Mouse (Mus musculus) neural tube, embryonic 11.5 days (tissue): ENCODE results near the gene H2afy. TPM values are rescaled to one million over a fixed set of nuclear protein-coding genes. Genes with fewer than 3 reads are reported as not detected.

Source experiments
- ATAC-seq: fragments of 200-750 bp; cut with Nextera tagmentation; 2 replicates; pipeline ENCODE4 v1.8.0; 2017; ENCODE audit warnings: moderate number of reproducible peaks, mild to moderate bottlenecking, moderate TSS enrichment, moderate library complexity; ENCODE audit not compliant: insufficient read depth, low FRiP score, low TSS enrichment
- DNase-seq: peaks from one replicate; pipeline ENCODE4 v3.0.0-alpha.2; 2015; ENCODE audit warnings: low spot score
- H3K27ac ChIP-seq: fragments of 300-500 bp; sonication (generic); 2 replicates; pipeline ENCODE4 v1.5.1; 2014; ENCODE audit warnings: low read depth, mild to moderate bottlenecking, low read length
- H3K27me3 ChIP-seq: fragments of 300-500 bp; sonication (generic); 2 replicates; pipeline ENCODE4 v1.6.1; 2014; ENCODE audit warnings: mild to moderate bottlenecking, low read length, mixed read lengths; ENCODE audit not compliant: control insufficient read depth, insufficient read depth
- H3K36me3 ChIP-seq: fragments of 300-500 bp; sonication (generic); 2 replicates; pipeline ENCODE4 v1.6.1; 2014; ENCODE audit warnings: mild to moderate bottlenecking, low read length, moderate library complexity, mixed read lengths; ENCODE audit not compliant: control insufficient read depth, insufficient read depth
- H3K4me1 ChIP-seq: fragments of 300-500 bp; sonication (generic); 2 replicates; pipeline ENCODE4 v1.6.1; 2014; ENCODE audit warnings: low read length, mixed read lengths; ENCODE audit not compliant: control insufficient read depth, insufficient read depth
- H3K4me2 ChIP-seq: fragments of 300-500 bp; sonication (generic); 2 replicates; pipeline ENCODE4 v1.6.1; 2014; ENCODE audit warnings: low read depth, mild to moderate bottlenecking, moderate library complexity
- H3K4me3 ChIP-seq: fragments of 300-500 bp; sonication (generic); 2 replicates; pipeline ENCODE4 v1.5.1; 2014; ENCODE audit warnings: low read depth, low read length
- H3K9ac ChIP-seq: fragments of 300-500 bp; sonication (generic); 2 replicates; pipeline ENCODE4 v1.6.1; 2014; ENCODE audit warnings: mild to moderate bottlenecking, low read length
- H3K9me3 ChIP-seq: fragments of 300-500 bp; sonication (generic); 2 replicates; pipeline ENCODE4 v1.6.1; 2016; ENCODE audit warnings: low read length; ENCODE audit not compliant: control insufficient read depth
- WGBS: fragments of 180-500 bp; shearing (Covaris S2); extraction: QIAGEN DNeasy Blood & Tissue Kit; methylation state at CpG from one replicate; pipeline ENCODE4 v1.1.7; 2014; 5-methylcytosine and 5-hydroxymethylcytosine counted together
- polyA plus RNA-seq: library from polyadenylated mRNA; unstranded; fragments of >200 nt; fragmentation: Nextera tagmentation; extraction: Ambion mirVana; gene quantifications from 2 replicates; pipeline ENCODE4 v1.2.1, GENCODE M21; 2014

The H2afy gene
- polyA plus RNA-seq, 1 experiment from 2014 or later: 613 TPM

GRCm38 (mm10) chr13:56135231-56136052 is 719 bp downstream of the H2afy start:
- Histone ChIP-seq H3K4me3 (peak overlapping the region; percentile 99), H3K4me2 (peak overlapping the region; percentile 56), H3K4me1 (peaks cover 17% of the 10 kb centered on the region), H3K27ac (peak overlapping the region; percentile 83), H3K9me3 (no peaks in the 10 kb centered on the region), H3K9ac (peak overlapping the region; percentile 99), H3K36me3 (0 out of 2 replicates have a peak, but pooled peaks cover 2% of the 10 kb centered on the region), H3K27me3 (no peaks in the 10 kb centered on the region)
- 2% methylated on average over 54 of the region's 89 CpGs for WGBS
- peak; percentile 80 for ATAC-seq
- DNase-seq: peak; percentile 89

DNA sequence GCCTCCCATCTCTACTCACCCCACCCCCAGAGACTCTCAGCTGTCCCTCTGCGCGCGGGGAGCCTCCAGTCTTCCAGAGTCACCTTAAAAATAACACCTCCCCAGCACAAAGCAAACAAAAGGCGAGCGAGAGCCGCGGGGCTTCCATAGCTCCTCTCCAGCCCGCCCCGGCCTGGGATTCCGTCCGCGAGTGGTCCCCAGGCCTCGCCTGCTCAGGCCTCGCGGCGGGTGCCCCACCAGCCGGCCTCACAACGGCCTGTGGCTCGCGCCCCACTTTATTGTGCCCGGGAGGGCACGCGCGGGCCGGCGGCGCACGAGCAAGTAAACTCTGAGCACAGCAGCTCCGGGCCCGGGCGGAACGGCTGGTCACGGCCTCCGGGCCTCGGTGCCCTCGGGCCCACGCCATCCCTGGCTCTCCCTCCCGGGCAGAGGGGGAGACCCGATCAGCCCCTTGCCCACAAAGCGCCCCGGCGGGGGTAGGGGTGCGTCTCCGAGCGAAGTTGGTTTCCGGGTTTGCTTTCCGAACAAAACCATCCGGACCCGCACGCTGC is 1.5 kb downstream of the H2afy start:
- Histone ChIP-seq H3K4me1 (peaks cover 17% of the 10 kb centered on the region), H3K4me3 (peak overlapping the region; percentile 99), H3K27ac (peak overlapping the region; percentile 83), H3K27me3 (no peaks in the 10 kb centered on the region), H3K9me3 (no peaks in the 10 kb centered on the region), H3K9ac (peak overlapping the region; percentile 99), H3K4me2 (peak overlapping the region; percentile 56), H3K36me3 (0 out of 2 replicates have a peak, but pooled peaks cover 5% of the 10 kb centered on the region)
- under 1% methylated on average over 48 of the region's 50 CpGs for WGBS
- ATAC-seq: peak; percentile 36
- DNase-seq: peak; percentile 55

DNA sequence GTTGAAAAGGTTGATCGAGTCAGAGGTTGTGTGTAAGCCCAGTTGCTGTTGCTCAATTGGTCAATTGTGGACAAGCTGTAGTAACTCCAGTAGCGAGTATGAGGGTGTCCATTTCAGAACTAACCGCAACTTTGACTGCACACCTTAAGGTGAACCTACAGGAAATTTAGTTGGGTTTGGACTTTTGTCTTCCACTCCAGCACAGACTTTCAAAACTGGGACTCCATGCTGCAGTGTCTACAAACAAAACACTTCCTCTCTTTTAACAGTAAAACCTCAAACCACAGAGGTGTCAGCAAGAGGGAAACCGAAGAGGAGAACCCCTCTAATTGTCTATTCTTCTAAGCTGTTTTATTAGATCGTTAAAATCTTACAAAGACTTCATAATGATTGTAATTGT is 2.1 kb downstream of the H2afy start:
- peak overlapping the region; percentile 99 for H3K9ac ChIP-seq
- DNase-seq: no peak
- H3K4me3 ChIP-seq: peak overlapping the region; percentile 99
- H3K9me3 ChIP-seq: no peaks in the 10 kb centered on the region
- H3K27me3 ChIP-seq: no peaks in the 10 kb centered on the region
- H3K4me1 ChIP-seq: peaks cover 17% of the 10 kb centered on the region
- H3K4me2 ChIP-seq: peak overlapping the region; percentile 56
- ATAC-seq: no peak
- H3K27ac ChIP-seq: no peak overlapping the region
- 44% methylated on average over 5 of the region's 5 CpGs for WGBS
- H3K36me3 ChIP-seq: 0 out of 2 replicates have a peak, but pooled peaks cover 5% of the 10 kb centered on the region

- H3K4me3 ChIP-seq: no peak overlapping the region
These were observed 3.2 kb downstream of the H2afy start for GRCm38 (mm10) chr13:56132941-56133340.

GRCm38 (mm10) chr13:56132326-56132936 is 3.7 kb downstream of the H2afy start:
- Histone ChIP-seq H3K36me3 (peaks cover 11% of the 10 kb centered on the region), H3K27ac (no peak overlapping the region), H3K9me3 (no peaks in the 10 kb centered on the region), H3K4me3 (no peak overlapping the region), H3K9ac (no peak overlapping the region), H3K27me3 (no peaks in the 10 kb centered on the region), H3K4me2 (no peak overlapping the region), H3K4me1 (peaks cover 17% of the 10 kb centered on the region)
- DNase-seq (no peak), ATAC-seq (no peak)
- 75% methylated on average over 11 of the region's 11 CpGs for WGBS

More at GRCm38 (mm10) chr13:56132941-56133340, 3.2 kb downstream of the H2afy start:
- Histone ChIP-seq H3K4me2 (no peak overlapping the region), H3K9me3 (no peaks in the 10 kb centered on the region), H3K27me3 (no peaks in the 10 kb centered on the region), H3K4me1 (peaks cover 17% of the 10 kb centered on the region), H3K36me3 (peaks cover 10% of the 10 kb centered on the region), H3K9ac (no peak overlapping the region), H3K27ac (no peak overlapping the region)
- DNase-seq: no peak
- 81% methylated on average over 7 of the region's 7 CpGs for WGBS
- ATAC-seq: no peak

- H3K36me3 ChIP-seq: peaks cover 26% of the 10 kb centered on the region
- 75% methylated on average over 8 of the region's 8 CpGs for WGBS
These were observed 5.6 kb downstream of the H2afy start for GRCm38 (mm10) chr13:56130544-56130943.

GRCm38 (mm10) chr13:56129578-56129977 is 6.6 kb downstream of the H2afy start:
- no peaks in the 10 kb centered on the region for H3K9me3 ChIP-seq
- DNase-seq (no peak), ATAC-seq (no peak)
- 98% methylated on average over 3 of the region's 3 CpGs for WGBS
- H3K27ac ChIP-seq: no peak overlapping the region
- H3K9ac ChIP-seq: no peak overlapping the region
- H3K4me3 ChIP-seq: no peak overlapping the region
- peaks cover 34% of the 10 kb centered on the region for H3K36me3 ChIP-seq
- H3K4me2 ChIP-seq: no peak overlapping the region
- H3K27me3 ChIP-seq: no peaks in the 10 kb centered on the region
- peaks cover 12% of the 10 kb centered on the region for H3K4me1 ChIP-seq

More at GRCm38 (mm10) chr13:56130544-56130943, 5.6 kb downstream of the H2afy start:
- no peak overlapping the region for H3K4me2 ChIP-seq
- no peak overlapping the region for H3K4me3 ChIP-seq
- H3K9ac ChIP-seq: no peak overlapping the region
- no peak for ATAC-seq
- H3K27me3 ChIP-seq: no peaks in the 10 kb centered on the region
- peaks cover 12% of the 10 kb centered on the region for H3K4me1 ChIP-seq
- DNase-seq: no peak
- H3K27ac ChIP-seq: no peak overlapping the region
- no peaks in the 10 kb centered on the region for H3K9me3 ChIP-seq

GRCm38 (mm10) chr13:56129014-56129413 is 7.1 kb downstream of the H2afy start:
- peaks cover 40% of the 10 kb centered on the region for H3K36me3 ChIP-seq
- no peak overlapping the region for H3K9ac ChIP-seq
- no peak overlapping the region for H3K4me2 ChIP-seq
- H3K4me3 ChIP-seq: no peak overlapping the region
- WGBS: 83% methylated on average over 4 of the region's 4 CpGs
- peaks cover 9% of the 10 kb centered on the region for H3K4me1 ChIP-seq
- H3K9me3 ChIP-seq: no peaks in the 10 kb centered on the region
- DNase-seq (no peak), ATAC-seq (no peak)
- no peak overlapping the region for H3K27ac ChIP-seq
- no peaks in the 10 kb centered on the region for H3K27me3 ChIP-seq
